Mouse (Mus musculus) frontal cortex, postnatal 25 days (tissue): ENCODE measurements around the gene Diaph2.
"Not testable (repeated sequence)": the region's sequence is repeated elsewhere in the genome, so short reads cannot be mapped to it uniquely, and the experiment has no call there.

Experiments used
- DNase-seq, 2 experiments: peaks; one replicate each; pipeline ENCODE4 v3.0.0; 2022; ENCODE audit warnings: low spot score in 2 of 2

The Diaph2 gene

GRCm38 (mm10) chrX:130287032-130287431, 537.5 kb downstream of the Diaph2 start:
- DNase-seq, result no peak

DNA sequence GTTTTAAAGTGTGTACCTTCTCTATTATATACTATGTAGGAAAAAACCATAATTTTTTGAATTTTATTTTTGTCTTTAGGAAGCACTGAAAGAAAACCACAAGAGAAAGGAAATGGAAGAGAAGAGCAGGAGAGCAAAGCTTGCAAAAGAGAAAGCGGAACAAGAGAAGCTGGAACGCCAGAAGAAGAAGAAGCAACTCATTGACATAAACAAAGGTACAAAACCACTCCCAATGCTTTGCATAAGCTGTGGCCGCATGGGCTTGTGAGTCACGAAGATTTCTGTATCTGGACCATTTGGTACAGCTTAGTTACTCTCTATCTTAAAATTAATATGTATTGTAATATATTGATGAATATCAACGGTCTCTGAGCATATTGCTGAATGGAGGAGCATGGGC, 540.2 kb downstream of the Diaph2 start:
- DNase-seq, result no peak

DNA sequence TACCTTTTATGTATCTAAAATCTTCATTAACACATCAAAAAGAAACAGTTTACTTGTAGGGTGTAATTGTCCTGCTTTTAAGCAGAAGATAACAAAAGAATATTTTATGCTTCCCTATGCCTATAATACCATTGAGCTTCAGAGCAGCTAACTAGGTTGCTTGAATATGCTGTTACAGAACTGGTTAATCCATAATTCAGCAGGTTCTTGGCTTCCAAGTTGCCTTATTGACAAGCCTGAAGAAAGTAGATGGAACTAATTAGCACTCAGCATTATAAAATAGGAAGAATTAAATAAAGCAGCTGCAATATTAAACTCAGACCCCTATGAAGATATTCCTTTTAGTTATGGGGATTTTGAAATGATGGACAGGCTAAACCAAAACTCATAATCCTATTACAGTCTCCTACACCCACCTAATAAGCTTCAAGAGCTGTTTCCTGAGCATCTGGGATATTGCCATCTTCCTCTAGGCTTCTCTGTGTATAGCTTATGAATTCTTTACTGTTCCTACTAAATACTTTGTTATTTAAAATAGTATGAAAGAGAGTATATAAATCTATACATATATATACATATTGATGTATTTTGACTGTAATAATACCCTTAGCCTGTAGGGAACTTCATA, 601.4 kb downstream of the Diaph2 start:
- no peak for DNase-seq

- no peak for DNase-seq
Observed at GRCm38 (mm10) chrX:130351480-130351879, 601.9 kb downstream of the Diaph2 start.

- no peak for DNase-seq
Observed at GRCm38 (mm10) chrX:130393508-130394145, 644.1 kb downstream of the Diaph2 start.

DNA sequence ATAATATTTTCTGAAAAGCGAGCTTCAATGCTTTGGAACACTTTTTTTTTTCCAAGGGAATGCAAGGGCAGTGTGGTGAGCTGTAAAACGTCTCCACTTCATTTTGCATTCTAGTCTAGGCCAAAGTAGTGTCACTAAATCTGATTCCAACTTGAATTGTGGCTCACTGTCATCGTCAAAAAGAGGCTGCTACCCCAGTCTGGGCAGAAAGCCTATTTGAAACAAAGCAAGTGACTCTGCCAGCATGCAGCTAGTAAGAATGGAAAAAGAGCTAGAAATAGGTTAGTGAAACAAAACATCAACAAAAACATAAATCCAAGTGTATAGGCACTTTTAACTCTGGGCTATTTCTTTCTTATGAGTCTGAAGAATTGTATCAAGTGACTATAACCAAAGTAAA, 653.7 kb downstream of the Diaph2 start:
- no peak for DNase-seq

- not testable (repeated sequence) for DNase-seq
Observed at GRCm38 (mm10) chrX:130407471-130407870, 657.9 kb downstream of the Diaph2 start.

DNA sequence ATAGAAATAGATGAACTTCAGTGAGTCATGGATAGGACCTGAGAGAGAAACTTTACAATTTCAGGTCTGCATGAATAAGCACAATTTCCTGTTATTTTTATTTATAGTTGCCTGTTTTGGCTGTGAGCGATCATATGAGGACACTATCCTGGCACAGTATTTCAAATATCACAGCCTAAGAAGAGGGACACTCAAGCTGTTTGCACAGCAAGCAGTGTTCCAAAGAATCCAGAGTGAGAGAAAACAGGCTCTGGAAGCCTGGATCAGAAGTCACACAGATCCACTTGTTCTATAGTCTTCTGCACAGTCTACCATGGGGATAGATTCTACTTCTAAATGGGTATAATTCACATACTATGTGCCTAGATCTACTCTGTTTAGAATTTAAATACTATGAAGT, 659.4 kb downstream of the Diaph2 start:
- no peak for DNase-seq

DNA sequence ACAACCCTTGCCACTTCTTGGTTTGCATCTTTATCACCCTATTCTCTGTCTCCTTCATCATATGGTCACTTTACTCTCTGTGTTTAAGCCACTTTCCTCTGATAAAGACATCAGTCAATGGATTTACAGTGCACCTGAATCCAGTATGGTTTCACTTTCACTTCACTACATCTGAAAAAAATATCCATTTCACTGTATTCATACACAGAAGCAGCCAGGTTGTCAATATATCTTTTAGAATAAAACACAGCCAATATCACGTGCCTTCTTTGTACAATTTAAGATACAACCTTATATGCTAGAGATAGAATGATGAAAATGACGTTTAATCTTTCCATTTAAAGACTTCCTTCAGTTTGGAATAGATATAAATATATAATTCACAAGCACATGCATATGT, 673.6 kb downstream of the Diaph2 start:
- no peak for DNase-seq

GRCm38 (mm10) chrX:130451822-130452487, 702.4 kb downstream of the Diaph2 start:
- DNase-seq, result no peak

GRCm38 (mm10) chrX:130452488-130452823, 702.9 kb downstream of the Diaph2 start:
- DNase-seq, result no peak

DNA sequence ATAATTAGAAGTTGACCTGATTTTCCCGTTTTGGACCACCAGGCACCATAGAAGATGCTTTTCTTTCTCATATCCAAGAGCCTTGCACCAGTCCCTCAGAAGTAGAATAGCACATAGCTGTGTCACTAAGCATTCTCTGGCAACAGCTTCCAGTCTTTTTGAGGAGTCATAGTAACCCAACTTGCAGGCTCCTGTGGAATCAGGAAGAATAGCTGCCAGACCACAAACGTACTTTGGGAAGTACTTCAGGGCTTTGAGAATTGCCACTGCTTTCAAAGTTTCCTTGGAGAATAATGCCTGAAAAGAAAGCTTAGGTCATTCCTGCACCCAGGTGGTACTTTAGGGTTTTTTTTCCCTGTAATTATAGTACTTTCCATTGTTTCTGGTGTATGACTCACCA, 723.6 kb downstream of the Diaph2 start:
- DNase-seq, result no peak

DNA sequence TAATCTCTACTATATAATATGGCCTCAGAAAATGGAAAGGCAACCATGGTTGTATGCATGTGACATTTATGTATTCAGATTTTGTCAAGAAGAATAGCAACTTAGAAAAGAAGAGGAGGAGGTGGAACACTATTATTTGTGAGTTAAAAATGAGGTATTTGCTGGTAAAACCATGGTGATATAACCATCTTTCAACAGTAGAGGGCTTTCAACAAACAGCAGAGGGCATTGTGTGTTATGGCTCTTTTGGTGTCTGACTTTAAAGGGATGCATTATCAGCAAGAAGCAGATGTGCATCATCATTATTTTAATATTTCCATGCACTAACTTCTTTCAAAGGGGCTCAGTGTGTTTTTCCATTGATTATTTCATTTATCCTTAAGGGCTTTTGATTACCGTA, 731.3 kb downstream of the Diaph2 start:
- no peak for DNase-seq

GRCm38 (mm10) chrX:130502680-130503464, 753.3 kb downstream of the Diaph2 start:
- DNase-seq, result peak in 1 of 2 experiments; percentile 4

DNA sequence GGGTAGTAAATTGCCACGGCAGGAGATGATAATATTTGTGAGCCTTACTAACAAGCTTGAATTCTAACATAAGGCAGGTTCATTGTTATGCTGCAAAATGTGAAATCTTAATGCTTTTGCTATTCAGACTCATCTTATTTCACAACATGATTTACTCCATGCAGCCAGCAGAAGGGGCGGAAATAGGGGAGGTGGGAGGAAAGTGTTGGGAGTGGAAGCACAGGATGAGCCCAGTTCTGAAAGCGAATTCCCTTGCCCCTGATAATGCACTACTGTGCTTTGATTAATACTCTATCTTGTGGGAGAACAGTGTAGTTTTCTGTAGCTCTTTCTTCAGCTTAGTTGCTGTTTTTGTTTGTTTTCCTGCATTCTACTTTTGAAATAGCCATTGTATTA, 753.9 kb downstream of the Diaph2 start:
- DNase-seq, result no peak

DNA sequence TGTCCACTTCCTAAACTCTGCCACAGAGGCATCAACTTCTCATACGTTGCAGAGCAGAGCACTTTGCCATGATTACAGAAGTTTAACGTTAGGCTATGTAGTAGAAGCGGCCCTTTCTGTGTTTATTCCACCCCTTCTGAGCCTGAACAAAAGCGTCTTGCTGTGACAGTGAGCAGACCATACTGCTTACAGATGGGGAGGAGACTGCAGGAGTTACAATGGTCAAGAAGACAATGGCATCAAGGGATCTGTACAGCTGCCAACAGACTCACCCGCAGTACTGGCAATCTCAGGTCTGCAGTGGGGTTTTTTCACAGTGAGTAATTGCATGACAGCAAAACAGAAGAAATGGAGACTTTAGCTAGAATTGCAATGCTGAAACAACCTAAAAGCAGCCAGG, 756.1 kb downstream of the Diaph2 start:
- DNase-seq, result no peak
